In genomic region chr6:14631719-14632445, GRCm38 (mm10) we compare ENCODE assay signal across 23 mouse cellular contexts.
DNase-seq lines count a peak whose midpoint lies in the region; ATAC-seq and TF ChIP-seq lines count a peak whose summit lies in the region.
"Had no signal": no experiment of that assay in that cellular context is flagged by ENCODE, and none has a peak within 500 bp of the region (broad histone marks: within the 10 kb centered on the region; RNA-seq: fewer than 3 reads in every experiment).

No protein-coding gene starts in this region.

- no peaks in the 10 kb centered on the region for H3K9me3 ChIP-seq in embryonic facial prominence, embryonic 11.5 days (replicated peaks; ENCODE audit: control insufficient read depth, low read length)
- no peaks in the 10 kb centered on the region for H3K9me3 ChIP-seq in embryonic facial prominence, embryonic 10.5 days
- H3K9me3 ChIP-seq in lung, embryonic 14.5 days (ENCODE audit: low read depth, low read length), result no peaks in the 10 kb centered on the region
- H3K9me3 ChIP-seq in limb, embryonic 15.5 days, result no peaks in the 10 kb centered on the region
- H3K9me3 ChIP-seq in hindbrain, embryonic 11.5 days (ENCODE audit: control insufficient read depth, low read length), result no peaks in the 10 kb centered on the region
- H3K9me3 ChIP-seq: embryonic facial prominence, embryonic 15.5 days; G1E; heart, embryonic 15.5 days; hindbrain, embryonic 12.5 days; liver, embryonic 12.5 days had no signal

- H3K4me1 ChIP-seq in embryonic facial prominence, embryonic 11.5 days (ENCODE audit: control insufficient read depth, insufficient read depth, low read length), result no peaks in the 10 kb centered on the region
- H3K4me1 ChIP-seq in embryonic facial prominence, embryonic 10.5 days, result peaks cover 3% of the 10 kb centered on the region; the same call in 1 of the 2 replicates
- H3K4me1 ChIP-seq in lung, embryonic 14.5 days (ENCODE audit: insufficient read depth), result no peaks in the 10 kb centered on the region
- H3K4me1 ChIP-seq in limb, embryonic 15.5 days, result peaks cover 4% of the 10 kb centered on the region; the same call in 1 of the 2 replicates
- H3K4me1 ChIP-seq in hindbrain, embryonic 11.5 days (replicated peaks; ENCODE audit: control insufficient read depth, insufficient read depth, low read length), result no peaks in the 10 kb centered on the region
- H3K4me1 ChIP-seq: embryonic facial prominence, embryonic 15.5 days; heart, embryonic 15.5 days; hindbrain, embryonic 12.5 days; liver, embryonic 12.5 days had no signal

- DNase-seq in embryonic facial prominence, embryonic 11.5 days (ENCODE audit: low spot score), result peak; percentile 9
- no peak for DNase-seq in embryonic facial prominence, embryonic 10.5 days (ENCODE audit: low spot score)
- peak; percentile 67 for DNase-seq in lung, embryonic 14.5 days
- DNase-seq in lung, postnatal 14 days, result no peak
- DNase-seq in fibroblast of lung, adult 2 months (ENCODE audit: low read depth), result peak; percentile 8
- DNase-seq in hindbrain, embryonic 11.5 days (ENCODE audit: low spot score), result no peak
- DNase-seq: adrenal gland, postnatal 25 days; cerebellum, adult 11-12 months; cerebellum, postnatal 25 days; gastrocnemius, postnatal 10 days; heart, adult 2 months; layer of hippocampus, postnatal 36 days; midbrain, embryonic 14.5 days had no signal

- no peak for TF ChIP-seq CTCF in lung, embryonic 14.5 days (IDR thresholded peaks at IDR 0.05; ENCODE audit: low read depth)

- WGBS in embryonic facial prominence, embryonic 11.5 days, result 31% methylated on average over 2 of the region's 2 CpGs
- WGBS in embryonic facial prominence, embryonic 10.5 days, result 33% methylated on average over 2 of the region's 2 CpGs
- WGBS in lung, embryonic 14.5 days, result 18% methylated on average over 2 of the region's 2 CpGs
- WGBS in limb, embryonic 15.5 days, result 30% methylated on average over 2 of the region's 2 CpGs
- WGBS in hindbrain, embryonic 11.5 days, result 55% methylated on average over 2 of the region's 2 CpGs

- no peak overlapping the region for H3K27ac ChIP-seq in embryonic facial prominence, embryonic 11.5 days (replicated peaks; ENCODE audit: low read depth, low read length)
- H3K27ac ChIP-seq in embryonic facial prominence, embryonic 10.5 days (replicated peaks), result no peak overlapping the region
- peak overlapping the region; percentile 67 for H3K27ac ChIP-seq in lung, embryonic 14.5 days (ENCODE audit: low read depth)
- H3K27ac ChIP-seq in limb, embryonic 15.5 days, result peak overlapping the region; percentile 59
- H3K27ac ChIP-seq in hindbrain, embryonic 11.5 days (ENCODE audit: low read depth, low read length), result no peak overlapping the region
- H3K27ac ChIP-seq: embryonic facial prominence, embryonic 15.5 days; heart, adult 2 months; heart, embryonic 15.5 days; hindbrain, embryonic 12.5 days; liver, embryonic 12.5 days had no signal

- no peak overlapping the region for H3K9ac ChIP-seq in embryonic facial prominence, embryonic 11.5 days (replicated peaks; ENCODE audit: low read length)
- H3K9ac ChIP-seq in lung, embryonic 14.5 days, result no peak overlapping the region
- H3K9ac ChIP-seq in limb, embryonic 15.5 days, result no peak overlapping the region
- no peak overlapping the region for H3K9ac ChIP-seq in hindbrain, embryonic 11.5 days (ENCODE audit: low read depth, low read length)
- H3K9ac ChIP-seq: embryonic facial prominence, embryonic 15.5 days; heart, embryonic 15.5 days; hindbrain, embryonic 12.5 days; liver, embryonic 12.5 days had no signal

- ATAC-seq in embryonic facial prominence, embryonic 11.5 days (replicated peaks; ENCODE audit: insufficient number of reproducible peaks, low FRiP score, low TSS enrichment, low read depth), result no peak
- peak; percentile 87 for ATAC-seq in lung, embryonic 14.5 days (ENCODE audit: insufficient read depth)
- ATAC-seq in limb, embryonic 15.5 days (ENCODE audit: insufficient number of reproducible peaks, low FRiP score, low TSS enrichment, low read depth), result no peak
- no peak for ATAC-seq in hindbrain, embryonic 11.5 days (ENCODE audit: low FRiP score)
- no peak for ATAC-seq in granulocyte monocyte progenitor cell, adult 5-6 weeks (replicated peaks; ENCODE audit: poor library complexity, severe bottlenecking)
- ATAC-seq: inflammation-experienced regulatory T-cells, adult 6 months; liver, embryonic 12.5 days; lung, postnatal 0 days had no signal

- H3K4me3 ChIP-seq in embryonic facial prominence, embryonic 11.5 days (ENCODE audit: low read depth, low read length), result no peak overlapping the region
- H3K4me3 ChIP-seq in embryonic facial prominence, embryonic 10.5 days, result no peak overlapping the region
- no peak overlapping the region for H3K4me3 ChIP-seq in lung, embryonic 14.5 days (ENCODE audit: low read depth, low read length)
- no peak overlapping the region for H3K4me3 ChIP-seq in limb, embryonic 15.5 days
- no peak overlapping the region for H3K4me3 ChIP-seq in hindbrain, embryonic 11.5 days (ENCODE audit: low read depth, low read length)
- H3K4me3 ChIP-seq: embryonic facial prominence, embryonic 15.5 days; heart, adult 2 months; heart, embryonic 15.5 days; hindbrain, embryonic 12.5 days; liver, embryonic 12.5 days; myocyte had no signal

- H3K4me2 ChIP-seq in embryonic facial prominence, embryonic 11.5 days (ENCODE audit: low read depth, low read length), result no peak overlapping the region
- peak overlapping the region; percentile 18; the same call in 1 of the 2 replicates for H3K4me2 ChIP-seq in lung, embryonic 14.5 days
- no peak overlapping the region for H3K4me2 ChIP-seq in limb, embryonic 15.5 days
- H3K4me2 ChIP-seq in hindbrain, embryonic 11.5 days (replicated peaks; ENCODE audit: low read depth, low read length), result no peak overlapping the region
- H3K4me2 ChIP-seq: embryonic facial prominence, embryonic 15.5 days; heart, embryonic 15.5 days; hindbrain, embryonic 12.5 days; liver, embryonic 12.5 days had no signal

- H3K36me3 ChIP-seq in embryonic facial prominence, embryonic 11.5 days (replicated peaks; ENCODE audit: control insufficient read depth, insufficient read depth, low read depth, low read length), result no peaks in the 10 kb centered on the region
- H3K36me3 ChIP-seq in embryonic facial prominence, embryonic 10.5 days (replicated peaks), result no peaks in the 10 kb centered on the region
- no peaks in the 10 kb centered on the region for H3K36me3 ChIP-seq in lung, embryonic 14.5 days (ENCODE audit: insufficient read depth)
- no peaks in the 10 kb centered on the region for H3K36me3 ChIP-seq in limb, embryonic 15.5 days
- no peaks in the 10 kb centered on the region for H3K36me3 ChIP-seq in hindbrain, embryonic 11.5 days (ENCODE audit: control insufficient read depth, insufficient read depth, low read length)
- H3K36me3 ChIP-seq: embryonic facial prominence, embryonic 15.5 days; G1E; heart, embryonic 15.5 days; hindbrain, embryonic 12.5 days; liver, embryonic 12.5 days had no signal

- no peaks in the 10 kb centered on the region for H3K27me3 ChIP-seq in embryonic facial prominence, embryonic 11.5 days (ENCODE audit: control insufficient read depth, insufficient read depth, low read length)
- H3K27me3 ChIP-seq in embryonic facial prominence, embryonic 10.5 days (replicated peaks; ENCODE audit: low read depth, poor library complexity, severe bottlenecking), result no peaks in the 10 kb centered on the region
- H3K27me3 ChIP-seq in lung, embryonic 14.5 days (ENCODE audit: insufficient read depth, low read length), result no peaks in the 10 kb centered on the region
- H3K27me3 ChIP-seq in limb, embryonic 15.5 days, result no peaks in the 10 kb centered on the region
- no peaks in the 10 kb centered on the region for H3K27me3 ChIP-seq in hindbrain, embryonic 11.5 days (ENCODE audit: control insufficient read depth, insufficient read depth, low read length)
- H3K27me3 ChIP-seq: embryonic facial prominence, embryonic 15.5 days; heart, embryonic 15.5 days; hindbrain, embryonic 12.5 days; liver, embryonic 12.5 days had no signal

Comparison
In these comparisons a context has a peak if more than half of its experiments do, and no peak if none do; other contexts are left out.
1. DNase-seq: peak in embryonic facial prominence, embryonic 11.5 days (single experiment), lung, embryonic 14.5 days (single experiment) and fibroblast of lung, adult 2 months (single experiment); none in embryonic facial prominence, embryonic 10.5 days (single experiment), lung, postnatal 14 days (single experiment) and hindbrain, embryonic 11.5 days (single experiment).
2. H3K27ac ChIP-seq: peak in lung, embryonic 14.5 days (single experiment) and limb, embryonic 15.5 days (single experiment); none in embryonic facial prominence, embryonic 11.5 days (single experiment), embryonic facial prominence, embryonic 10.5 days (single experiment) and hindbrain, embryonic 11.5 days (single experiment).